25 mouse cellular contexts compared by ENCODE assay signal in the genomic region with DNA sequence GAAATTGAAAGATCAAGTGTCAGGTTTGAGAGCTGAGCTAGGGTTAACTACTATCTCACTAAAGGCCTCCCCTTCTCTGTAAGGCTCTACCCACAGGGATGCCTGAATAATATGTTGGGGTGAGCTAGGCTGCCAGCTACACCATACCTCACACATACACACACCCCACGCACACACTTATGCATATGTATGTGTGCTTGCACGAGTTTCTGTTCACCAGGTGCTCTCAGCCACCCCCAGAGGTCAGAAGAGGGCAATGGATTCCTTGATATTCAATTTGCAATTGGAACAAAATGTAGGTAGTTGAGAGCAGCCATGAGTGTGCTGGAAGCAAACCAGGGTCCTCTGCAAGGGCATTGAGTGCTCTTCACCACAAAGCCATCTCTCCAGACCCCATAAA. TPM values are rescaled to one million over a fixed set of nuclear protein-coding genes. Genes with fewer than 3 reads are reported as not detected.
"Had no signal": no experiment of that assay in that cellular context is flagged by ENCODE, and none has a peak within 500 bp of the region (broad histone marks: within the 10 kb centered on the region; RNA-seq: fewer than 3 reads in every experiment).

No protein-coding gene starts in this region.

- H3K4me3 ChIP-seq: gastrocnemius, adult 2 months; heart, adult 2 months; heart, embryonic 12.5 days; hindbrain, embryonic 10.5 days; hindbrain, embryonic 12.5 days; layer of hippocampus, adult 2 months; left cerebral cortex, adult 2 months; limb, embryonic 12.5 days; liver, embryonic 13.5 days; liver, embryonic 15.5 days had no signal

- H3K9ac ChIP-seq: heart, embryonic 12.5 days; hindbrain, embryonic 12.5 days; hindbrain, embryonic 14.5 days; limb, embryonic 12.5 days; liver, embryonic 13.5 days; liver, embryonic 15.5 days had no signal

- H3K27me3 ChIP-seq: heart, embryonic 12.5 days; hindbrain, embryonic 12.5 days; limb, embryonic 12.5 days; liver, embryonic 13.5 days; liver, embryonic 15.5 days had no signal

- H3K4me1 ChIP-seq: heart, embryonic 12.5 days; hindbrain, embryonic 10.5 days; liver, embryonic 13.5 days; liver, embryonic 15.5 days had no signal

- H3K27ac ChIP-seq: gastrocnemius, adult 2 months; heart, adult 2 months; hindbrain, embryonic 10.5 days; hindbrain, embryonic 12.5 days; hindbrain, embryonic 14.5 days; layer of hippocampus, adult 2 months; left cerebral cortex, adult 2 months; liver, embryonic 13.5 days; liver, embryonic 15.5 days had no signal

- H3K9me3 ChIP-seq: hindbrain, embryonic 10.5 days; hindbrain, embryonic 12.5 days; limb, embryonic 12.5 days; liver, embryonic 13.5 days; liver, embryonic 15.5 days had no signal

- ATAC-seq: inflammation-experienced regulatory T-cells, adult 6 months; intestine, embryonic 16.5 days had no signal

- H3K36me3 ChIP-seq: hindbrain, embryonic 10.5 days; limb, embryonic 12.5 days; liver, embryonic 13.5 days; liver, embryonic 15.5 days had no signal

- H3K4me2 ChIP-seq: heart, embryonic 12.5 days; hindbrain, embryonic 12.5 days; hindbrain, embryonic 14.5 days; limb, embryonic 12.5 days; liver, embryonic 11.5 days; liver, embryonic 13.5 days; liver, embryonic 15.5 days had no signal

- DNase-seq: gastrocnemius, adult 2 months; gastrocnemius, postnatal 10 days; gastrocnemius, postnatal 25 days; heart, adult 2 months; heart, postnatal 10 days; heart, postnatal 4 days; kidney, adult 18-20 months; kidney, adult 8-10 months; kidney, postnatal 10 days; kidney, postnatal 25 days; kidney, postnatal 4 days; liver; liver, embryonic 13.5 days had no signal

RNA-seq across cellular contexts. Expression of a gene that starts 20.6 kb away (rescaled TPM):
- total RNA-seq: granulocyte monocyte progenitor cell, adult 5-6 weeks had no signal
- polyA plus RNA-seq: inflammation-experienced regulatory T-cells, adult 6 months had no signal
